Mouse (Mus musculus) hindbrain, embryonic 13.5 days (tissue): Measurements from ENCODE around the gene Ahr. TPM values are rescaled to one million over a fixed set of nuclear protein-coding genes. Genes with fewer than 3 reads are reported as not detected.

Experiments
- ATAC-seq: fragments of 200-750 bp; cut with Nextera tagmentation; 2 replicates; pipeline ENCODE4 v1.8.0; 2017; ENCODE audit warnings: moderate TSS enrichment; ENCODE audit not compliant: low FRiP score
- H3K27ac ChIP-seq: fragments of 300-500 bp; sonication (generic); 2 replicates; pipeline ENCODE4 v1.5.1; 2015; ENCODE audit warnings: inconsistent platforms, mild to moderate bottlenecking, moderate library complexity
- H3K27me3 ChIP-seq: fragments of 300-500 bp; sonication (generic); 2 replicates; pipeline ENCODE4 v1.6.1; 2015; ENCODE audit warnings: mild to moderate bottlenecking, inconsistent platforms
- H3K36me3 ChIP-seq: fragments of 300-500 bp; sonication (generic); 2 replicates; pipeline ENCODE4 v1.6.1; 2015; ENCODE audit warnings: mild to moderate bottlenecking, inconsistent platforms
- H3K4me1 ChIP-seq: fragments of 300-500 bp; sonication (generic); replicated peaks from 2 replicates; pipeline ENCODE4 v1.6.1; 2015; ENCODE audit warnings: inconsistent platforms
- H3K4me2 ChIP-seq: fragments of 300-500 bp; sonication (generic); 2 replicates; pipeline ENCODE4 v1.6.1; 2015; ENCODE audit warnings: inconsistent platforms, mild to moderate bottlenecking, moderate library complexity
- H3K4me3 ChIP-seq: fragments of 300-500 bp; sonication (generic); 2 replicates; pipeline ENCODE4 v1.5.1; 2015; ENCODE audit warnings: mild to moderate bottlenecking, inconsistent platforms
- H3K9ac ChIP-seq: fragments of 300-500 bp; sonication (generic); 2 replicates; pipeline ENCODE4 v1.6.1; 2015; ENCODE audit warnings: mild to moderate bottlenecking, inconsistent platforms
- H3K9me3 ChIP-seq: fragments of 300-500 bp; sonication (generic); 2 replicates; pipeline ENCODE4 v1.6.1; 2016; ENCODE audit warnings: inconsistent platforms
- WGBS: fragments of 180-500 bp; shearing (Covaris S2); methylation state at CpG from one replicate; pipeline ENCODE4 v1.1.7; 2015; 5-methylcytosine and 5-hydroxymethylcytosine counted together
- polyA plus RNA-seq: library from polyadenylated mRNA; unstranded; fragments of >200 nt; fragmentation: Nextera tagmentation; extraction: Ambion mirVana; gene quantifications from 2 replicates; pipeline ENCODE4 v1.2.1, GENCODE M21; 2015

The Ahr gene
- polyA plus RNA-seq = 2.5 and 3.9 TPM in 2 replicates

- ATAC-seq = peak; percentile 97
- no peaks in the 10 kb centered on the region for H3K4me1 ChIP-seq
- no peaks in the 10 kb centered on the region for H3K9me3 ChIP-seq
- H3K4me2 ChIP-seq = peak within 1 kb of the TSS; percentile 94
- H3K36me3 ChIP-seq = no peaks in the 10 kb centered on the region
- H3K9ac ChIP-seq = peak within 1 kb of the TSS; percentile 85
- H3K27ac ChIP-seq = peak within 1 kb of the TSS; percentile 60
- H3K4me3 ChIP-seq = peak within 1 kb of the TSS; percentile 83
- peaks cover 3% of the 10 kb centered on the region; the same call in 1 of the 2 replicates for H3K27me3 ChIP-seq
- WGBS = under 1% methylated on average over 51 of the region's 52 CpGs
Measured at GRCm38 (mm10) chr12:35534754-35535236, at the start of gene Ahr. TSS of gene Ahr (minus strand) at chr12:35535038.

- no peaks in the 10 kb centered on the region for H3K27me3 ChIP-seq
- no peaks in the 10 kb centered on the region for H3K9me3 ChIP-seq
- H3K9ac ChIP-seq = no peak overlapping the region
- no peak overlapping the region for H3K27ac ChIP-seq
- H3K4me2 ChIP-seq = no peak overlapping the region
- H3K4me3 ChIP-seq = no peak overlapping the region
- H3K36me3 ChIP-seq = no peaks in the 10 kb centered on the region
- ATAC-seq = no peak
- no peaks in the 10 kb centered on the region for H3K4me1 ChIP-seq
- WGBS = 78% methylated on average over 4 of the region's 4 CpGs
Measured at GRCm38 (mm10) chr12:35578826-35579225, 44.0 kb upstream of the Ahr start.

GRCm38 (mm10) chr12:35576107-35576506 lies 41.3 kb upstream of the Ahr start:
- Histone ChIP-seq H3K4me2 (no peak overlapping the region), H3K36me3 (no peaks in the 10 kb centered on the region), H3K27ac (no peak overlapping the region), H3K27me3 (no peaks in the 10 kb centered on the region), H3K9ac (no peak overlapping the region), H3K4me1 (no peaks in the 10 kb centered on the region), H3K4me3 (no peak overlapping the region), H3K9me3 (no peaks in the 10 kb centered on the region)
- ATAC-seq = no peak
- WGBS = 91% methylated on average over 4 of the region's 4 CpGs

GRCm38 (mm10) chr12:35573713-35574112 lies 38.9 kb upstream of the Ahr start:
- Histone ChIP-seq H3K4me1 (no peaks in the 10 kb centered on the region), H3K27me3 (no peaks in the 10 kb centered on the region), H3K9me3 (no peaks in the 10 kb centered on the region), H3K9ac (no peak overlapping the region), H3K4me3 (no peak overlapping the region), H3K36me3 (no peaks in the 10 kb centered on the region), H3K27ac (no peak overlapping the region), H3K4me2 (no peak overlapping the region)
- no peak for ATAC-seq
- WGBS = 84% methylated on average over 2 of the region's 2 CpGs

GRCm38 (mm10) chr12:35562826-35563225 lies 28.0 kb upstream of the Ahr start:
- 90% methylated on average over 3 of the region's 3 CpGs for WGBS

GRCm38 (mm10) chr12:35558868-35559267 lies 24.0 kb upstream of the Ahr start:
- no peak overlapping the region for H3K4me2 ChIP-seq
- H3K4me1 ChIP-seq = no peaks in the 10 kb centered on the region
- H3K9me3 ChIP-seq = no peaks in the 10 kb centered on the region
- no peak overlapping the region for H3K27ac ChIP-seq
- ATAC-seq = no peak
- 91% methylated on average over 2 of the region's 2 CpGs for WGBS
- H3K27me3 ChIP-seq = no peaks in the 10 kb centered on the region
- H3K9ac ChIP-seq = no peak overlapping the region
- no peak overlapping the region for H3K4me3 ChIP-seq
- no peaks in the 10 kb centered on the region for H3K36me3 ChIP-seq

More at GRCm38 (mm10) chr12:35562826-35563225, 28.0 kb upstream of the Ahr start:
- H3K36me3 ChIP-seq = no peaks in the 10 kb centered on the region
- H3K27ac ChIP-seq = no peak overlapping the region
- H3K4me2 ChIP-seq = no peak overlapping the region
- H3K27me3 ChIP-seq = no peaks in the 10 kb centered on the region
- no peaks in the 10 kb centered on the region for H3K9me3 ChIP-seq
- no peak overlapping the region for H3K9ac ChIP-seq
- no peak overlapping the region for H3K4me3 ChIP-seq
- ATAC-seq = no peak
- no peaks in the 10 kb centered on the region for H3K4me1 ChIP-seq

- H3K9ac ChIP-seq = no peak overlapping the region
- no peaks in the 10 kb centered on the region for H3K9me3 ChIP-seq
- H3K36me3 ChIP-seq = no peaks in the 10 kb centered on the region
- no peaks in the 10 kb centered on the region for H3K4me1 ChIP-seq
- H3K27ac ChIP-seq = no peak overlapping the region
- no peak overlapping the region for H3K4me3 ChIP-seq
- WGBS = 70% methylated on average over 6 of the region's 6 CpGs
- no peak overlapping the region for H3K4me2 ChIP-seq
- no peak for ATAC-seq
- H3K27me3 ChIP-seq = no peaks in the 10 kb centered on the region
Measured at GRCm38 (mm10) chr12:35555925-35556324, 21.1 kb upstream of the Ahr start.

GRCm38 (mm10) chr12:35554309-35554708 lies 19.5 kb upstream of the Ahr start:
- no peak overlapping the region for H3K27ac ChIP-seq

GRCm38 (mm10) chr12:35553174-35553573 lies 18.3 kb upstream of the Ahr start:
- Histone ChIP-seq H3K27me3 (no peaks in the 10 kb centered on the region), H3K36me3 (no peaks in the 10 kb centered on the region), H3K9ac (no peak overlapping the region), H3K27ac (no peak overlapping the region), H3K4me3 (no peak overlapping the region), H3K4me1 (no peaks in the 10 kb centered on the region), H3K4me2 (no peak overlapping the region), H3K9me3 (no peaks in the 10 kb centered on the region)
- 88% methylated on average over 3 of the region's 3 CpGs for WGBS
- no peak for ATAC-seq

More at GRCm38 (mm10) chr12:35554309-35554708, 19.5 kb upstream of the Ahr start:
- Histone ChIP-seq H3K4me1 (no peaks in the 10 kb centered on the region), H3K9me3 (no peaks in the 10 kb centered on the region), H3K4me2 (no peak overlapping the region), H3K9ac (no peak overlapping the region), H3K27me3 (no peaks in the 10 kb centered on the region), H3K4me3 (no peak overlapping the region), H3K36me3 (no peaks in the 10 kb centered on the region)
- ATAC-seq = no peak
- WGBS = 93% methylated on average over 4 of the region's 4 CpGs

GRCm38 (mm10) chr12:35550299-35550698 lies 15.5 kb upstream of the Ahr start:
- Histone ChIP-seq H3K4me1 (no peaks in the 10 kb centered on the region), H3K9ac (no peak overlapping the region), H3K27me3 (no peaks in the 10 kb centered on the region), H3K4me2 (no peak overlapping the region), H3K4me3 (no peak overlapping the region), H3K36me3 (no peaks in the 10 kb centered on the region), H3K9me3 (no peaks in the 10 kb centered on the region), H3K27ac (no peak overlapping the region)
- ATAC-seq = no peak

- Histone ChIP-seq H3K36me3 (no peaks in the 10 kb centered on the region), H3K4me3 (no peak overlapping the region), H3K27ac (no peak overlapping the region), H3K27me3 (no peaks in the 10 kb centered on the region), H3K9ac (no peak overlapping the region), H3K9me3 (no peaks in the 10 kb centered on the region), H3K4me1 (no peaks in the 10 kb centered on the region), H3K4me2 (no peak overlapping the region)
- no peak for ATAC-seq
- WGBS = 81% methylated on average over 3 of the region's 3 CpGs
Measured at GRCm38 (mm10) chr12:35542836-35543235, 8.0 kb upstream of the Ahr start.

- no peak overlapping the region for H3K27ac ChIP-seq
- no peak overlapping the region for H3K9ac ChIP-seq
- no peak for ATAC-seq
- no peaks in the 10 kb centered on the region for H3K27me3 ChIP-seq
- no peaks in the 10 kb centered on the region for H3K9me3 ChIP-seq
- no peak overlapping the region for H3K4me2 ChIP-seq
- WGBS = 56% methylated on average over 3 of the region's 3 CpGs
- no peaks in the 10 kb centered on the region for H3K36me3 ChIP-seq
- no peak overlapping the region for H3K4me3 ChIP-seq
- no peaks in the 10 kb centered on the region for H3K4me1 ChIP-seq
Measured at GRCm38 (mm10) chr12:35538843-35539242, 4.0 kb upstream of the Ahr start.

GRCm38 (mm10) chr12:35534114-35534753 lies 604 bp downstream of the Ahr start:
- Histone ChIP-seq H3K36me3 (no peaks in the 10 kb centered on the region), H3K4me1 (no peaks in the 10 kb centered on the region), H3K27ac (peak overlapping the region; percentile 60), H3K4me2 (peak overlapping the region; percentile 94), H3K4me3 (peak overlapping the region; percentile 83), H3K9ac (peak overlapping the region; percentile 85), H3K27me3 (peaks cover 3% of the 10 kb centered on the region; the same call in 1 of the 2 replicates), H3K9me3 (no peaks in the 10 kb centered on the region)
- peak; percentile 86 for ATAC-seq
- WGBS = 1% methylated on average over 47 of the region's 49 CpGs
